Mouse (Mus musculus) embryonic facial prominence, embryonic 12.5 days (tissue): ENCODE measurements around the gene Arhgap11a. TPM values are rescaled to one million over a fixed set of nuclear protein-coding genes. Genes with fewer than 3 reads are reported as not detected.

Experiments used
- ATAC-seq: fragments of 200-750 bp; cut with Nextera tagmentation; 2 replicates; pipeline ENCODE4 v1.8.0; 2017; ENCODE audit not compliant: insufficient number of reproducible peaks, insufficient read depth, low FRiP score, low TSS enrichment
- H3K27ac ChIP-seq: fragments of 300-500 bp; sonication (generic); 2 replicates; pipeline ENCODE4 v1.5.1; 2016; ENCODE audit warnings: mild to moderate bottlenecking
- H3K27me3 ChIP-seq: fragments of 300-500 bp; sonication (generic); 2 replicates; pipeline ENCODE4 v1.6.1; 2016; ENCODE audit warnings: mild to moderate bottlenecking, moderate library complexity
- H3K36me3 ChIP-seq: fragments of 300-500 bp; sonication (generic); 2 replicates; pipeline ENCODE4 v1.6.1; 2016; ENCODE audit warnings: mild to moderate bottlenecking
- H3K4me1 ChIP-seq: fragments of 300-500 bp; sonication (generic); 2 replicates; pipeline ENCODE4 v1.6.1; 2016
- H3K4me2 ChIP-seq: fragments of 300-500 bp; sonication (generic); replicated peaks from 2 replicates; pipeline ENCODE4 v1.6.1; 2016; ENCODE audit warnings: mild to moderate bottlenecking, moderate library complexity
- H3K4me3 ChIP-seq: fragments of 300-500 bp; sonication (generic); 2 replicates; pipeline ENCODE4 v1.5.1; 2016; ENCODE audit warnings: mild to moderate bottlenecking
- H3K9ac ChIP-seq: fragments of 300-500 bp; sonication (generic); 2 replicates; pipeline ENCODE4 v1.6.1; 2016; ENCODE audit warnings: mild to moderate bottlenecking, moderate library complexity
- H3K9me3 ChIP-seq: fragments of 300-500 bp; sonication (generic); 2 replicates; pipeline ENCODE4 v1.6.1; 2016; ENCODE audit warnings: mild to moderate bottlenecking, moderate library complexity
- WGBS: fragments of 180-500 bp; shearing (Covaris S2); methylation state at CpG from one replicate; pipeline ENCODE4 v1.1.7; 2016; 5-methylcytosine and 5-hydroxymethylcytosine counted together
- polyA plus RNA-seq: library from polyadenylated mRNA; unstranded; fragments of >200 nt; fragmentation: Nextera tagmentation; extraction: Ambion mirVana; gene quantifications from 2 replicates; pipeline ENCODE4 v1.2.1, GENCODE M21; 2016

Arhgap11a gene
- polyA plus RNA-seq, 1 experiment from 2014 or later = 40.7 TPM

DNA sequence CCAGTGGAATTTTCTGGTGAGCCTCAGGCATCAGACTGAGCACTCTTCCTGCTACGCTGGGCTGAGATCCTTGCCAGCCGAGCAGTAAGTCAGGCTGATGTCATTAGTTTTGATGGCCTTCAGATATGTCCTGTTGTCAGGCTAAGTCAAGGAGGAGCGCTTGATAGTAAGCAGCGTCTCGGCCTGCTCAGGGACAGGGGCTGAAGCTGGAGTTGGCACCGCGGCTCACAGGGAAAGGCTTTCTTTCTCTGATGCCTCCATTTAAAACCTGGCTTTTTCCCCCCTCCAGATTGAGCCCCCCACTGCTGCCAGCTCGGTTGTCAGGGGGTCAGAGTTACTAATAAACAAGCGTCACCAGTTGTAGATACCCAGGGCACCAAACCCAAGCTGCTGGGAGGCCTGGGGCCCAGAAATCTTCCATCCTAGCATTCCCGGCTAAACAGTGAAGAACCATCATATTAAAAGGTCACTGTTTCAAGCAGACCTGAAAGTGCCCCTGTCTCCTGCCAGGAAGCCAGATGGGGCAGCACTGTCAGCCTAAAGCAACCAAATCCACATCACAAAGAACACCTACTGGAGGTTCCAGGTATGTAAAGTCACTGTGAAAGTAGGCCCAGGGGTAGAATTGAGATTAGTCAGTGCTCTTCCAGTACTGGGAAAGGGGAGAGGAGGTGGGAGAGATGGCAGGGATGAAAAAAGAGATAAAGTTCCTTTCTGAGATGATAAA is 41.4 kb downstream of the Arhgap11a start:
- WGBS = 57% methylated on average over 10 of the region's 10 CpGs

DNA sequence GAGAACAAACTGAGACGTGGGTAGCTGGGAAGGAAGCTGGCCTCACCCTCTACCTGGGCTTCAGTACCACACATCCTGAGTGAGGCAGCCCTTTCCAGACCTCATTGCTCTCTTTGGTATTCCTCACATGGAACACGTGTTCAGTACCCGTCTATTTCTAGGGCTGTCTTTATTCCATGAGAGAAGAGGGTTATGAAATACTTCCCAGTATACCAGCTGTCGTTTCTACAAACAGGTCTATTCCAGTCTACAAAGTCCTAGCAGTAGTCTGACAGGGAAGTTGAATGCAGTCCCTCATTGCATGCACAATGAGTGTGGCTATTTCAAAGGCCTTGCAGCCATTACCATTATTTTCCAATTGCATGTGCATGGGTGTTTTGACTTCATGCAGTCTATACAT is 42.7 kb downstream of the Arhgap11a start:
- H3K9me3 ChIP-seq = no peaks in the 10 kb centered on the region

More for the DNA sequence above, 41.4 kb downstream of the Arhgap11a start:
- Histone ChIP-seq H3K9me3 (no peaks in the 10 kb centered on the region), H3K4me2 (no peak overlapping the region), H3K4me1 (no peaks in the 10 kb centered on the region), H3K36me3 (no peaks in the 10 kb centered on the region), H3K27ac (no peak overlapping the region), H3K27me3 (no peaks in the 10 kb centered on the region), H3K4me3 (no peak overlapping the region), H3K9ac (no peak overlapping the region)
- no peak for ATAC-seq

DNA sequence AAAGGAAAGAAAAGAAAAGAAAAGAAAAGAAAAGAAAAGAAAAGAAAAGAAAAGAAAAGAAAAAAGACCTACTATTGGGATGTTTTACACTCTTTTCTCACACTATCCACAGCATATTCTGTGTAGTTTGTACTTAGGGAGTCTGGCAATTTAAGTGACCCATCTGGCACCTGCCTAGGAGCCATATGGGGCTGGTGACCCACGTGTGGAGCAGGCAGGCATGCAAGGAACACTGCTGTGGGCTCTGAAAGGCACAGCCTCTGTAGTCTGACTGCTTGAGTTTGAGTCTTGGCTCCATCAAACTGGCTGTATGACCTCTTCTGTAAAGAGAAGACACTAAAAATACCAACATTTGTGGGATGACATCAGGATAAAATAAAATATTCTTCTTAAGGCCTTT is 44.7 kb downstream of the Arhgap11a start:
- Histone ChIP-seq H3K27me3 (no peaks in the 10 kb centered on the region), H3K9ac (no peak overlapping the region), H3K4me3 (no peak overlapping the region), H3K4me2 (no peak overlapping the region), H3K36me3 (no peaks in the 10 kb centered on the region), H3K9me3 (no peaks in the 10 kb centered on the region), H3K4me1 (peaks cover 6% of the 10 kb centered on the region; the same call in 1 of the 2 replicates), H3K27ac (no peak overlapping the region)
- WGBS = 26% methylated on average over 1 of the region's 1 CpGs
- no peak for ATAC-seq

More for the DNA sequence above, 42.7 kb downstream of the Arhgap11a start:
- H3K27ac ChIP-seq = no peak overlapping the region
- H3K36me3 ChIP-seq = no peaks in the 10 kb centered on the region
- no peaks in the 10 kb centered on the region for H3K27me3 ChIP-seq
- no peak overlapping the region for H3K9ac ChIP-seq
- ATAC-seq = no peak
- no peak overlapping the region for H3K4me3 ChIP-seq
- peaks cover 3% of the 10 kb centered on the region; the same call in 1 of the 2 replicates for H3K4me1 ChIP-seq
- H3K4me2 ChIP-seq = no peak overlapping the region
- WGBS = 84% methylated on average over 4 of the region's 4 CpGs

DNA sequence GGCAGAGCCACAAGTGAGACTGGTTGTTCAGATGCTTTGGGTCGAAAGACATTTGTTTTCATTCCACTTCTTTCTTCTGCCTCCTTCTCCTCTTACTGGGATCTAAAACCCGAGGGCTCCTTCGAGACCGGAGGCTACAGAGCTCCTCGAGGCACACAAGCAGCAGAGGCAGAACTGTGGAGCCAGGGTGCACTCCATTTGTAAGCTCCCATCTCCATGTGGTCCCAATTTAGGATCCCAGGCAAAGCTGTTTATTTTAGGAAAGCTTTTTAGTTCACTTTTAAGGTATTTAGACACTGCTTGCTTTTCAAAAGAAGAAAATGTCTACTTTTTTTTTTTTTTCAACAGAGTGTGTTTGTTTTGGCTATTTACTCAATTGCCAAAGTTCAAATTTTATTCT is 47.6 kb downstream of the Arhgap11a start:
- Histone ChIP-seq H3K9ac (no peak overlapping the region), H3K27ac (0 out of 2 replicates have a peak overlapping the region, but pooled peaks have one; percentile 36), H3K4me2 (no peak overlapping the region), H3K9me3 (no peaks in the 10 kb centered on the region), H3K4me1 (peaks cover 6% of the 10 kb centered on the region; the same call in 1 of the 2 replicates), H3K36me3 (no peaks in the 10 kb centered on the region), H3K27me3 (no peaks in the 10 kb centered on the region), H3K4me3 (no peak overlapping the region)
- 22% methylated on average over 5 of the region's 5 CpGs for WGBS
- ATAC-seq = no peak

DNA sequence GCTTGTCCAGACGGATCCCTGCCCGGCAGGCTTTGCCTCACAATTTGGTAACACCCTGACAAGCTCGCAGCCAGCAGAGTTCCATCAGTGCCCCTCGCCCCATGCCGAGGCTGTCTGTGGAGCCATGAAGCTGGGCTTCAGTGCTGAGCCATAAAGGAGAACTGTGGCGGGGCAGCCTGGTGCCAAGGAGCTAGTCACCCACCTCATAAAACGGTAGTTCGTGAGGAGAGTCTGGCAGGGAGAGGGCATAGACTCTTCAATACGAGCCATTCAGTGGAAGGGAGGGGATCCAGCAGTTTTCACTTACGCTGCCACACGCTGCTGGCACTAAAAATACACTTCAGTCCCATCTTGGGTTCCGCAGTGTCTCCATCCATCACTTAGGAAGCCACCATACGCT is 49.9 kb downstream of the Arhgap11a start:
- Histone ChIP-seq H3K27me3 (no peaks in the 10 kb centered on the region), H3K36me3 (no peaks in the 10 kb centered on the region), H3K27ac (no peak overlapping the region), H3K4me1 (peaks cover 6% of the 10 kb centered on the region; the same call in 1 of the 2 replicates), H3K4me3 (no peak overlapping the region), H3K9me3 (no peaks in the 10 kb centered on the region), H3K4me2 (no peak overlapping the region), H3K9ac (no peak overlapping the region)
- WGBS = 78% methylated on average over 13 of the region's 13 CpGs
- no peak for ATAC-seq

DNA sequence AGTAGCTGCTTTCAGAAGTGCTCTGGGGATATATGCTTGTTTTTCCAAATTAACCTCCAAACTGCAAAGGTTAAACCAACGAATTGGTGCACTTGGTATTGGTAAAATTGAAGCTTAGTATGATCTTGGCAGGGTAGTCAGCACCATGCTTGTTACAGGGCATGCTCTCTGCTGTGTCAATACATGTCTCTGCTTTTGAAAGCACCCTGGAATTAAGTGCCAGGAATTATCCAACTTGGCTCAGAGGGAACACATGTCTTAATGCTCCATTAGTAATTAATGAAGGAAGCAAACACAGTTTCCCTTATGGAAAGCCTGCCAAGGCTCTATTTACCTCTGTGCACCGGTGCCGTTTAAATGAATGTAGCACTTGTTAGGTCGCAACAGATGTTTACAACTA is 53.3 kb downstream of the Arhgap11a start:
- 52% methylated on average over 4 of the region's 4 CpGs for WGBS
- ATAC-seq = no peak

DNA sequence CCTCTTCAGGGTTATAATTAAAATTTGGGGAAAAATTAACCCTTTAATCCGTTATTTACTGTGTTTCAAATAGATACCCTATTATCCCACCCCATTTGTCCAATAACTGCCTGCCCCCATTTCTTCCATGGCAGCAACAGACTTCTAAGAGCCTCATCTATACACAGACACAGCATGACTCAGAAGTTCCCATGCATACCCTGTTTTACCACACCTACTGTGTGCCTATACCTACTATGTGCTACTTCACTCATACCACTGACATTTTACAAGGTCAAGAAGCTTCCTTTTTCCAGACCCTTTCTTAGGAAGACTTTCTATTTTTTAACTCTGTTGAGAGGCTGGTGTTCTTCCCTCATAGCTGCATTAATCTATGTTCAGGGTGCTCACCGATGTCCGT is 54.9 kb downstream of the Arhgap11a start:
- H3K4me2 ChIP-seq = no peak overlapping the region
- no peaks in the 10 kb centered on the region for H3K9me3 ChIP-seq
- no peak overlapping the region for H3K4me3 ChIP-seq
- H3K27me3 ChIP-seq = no peaks in the 10 kb centered on the region
- H3K36me3 ChIP-seq = no peaks in the 10 kb centered on the region
- no peaks in the 10 kb centered on the region for H3K4me1 ChIP-seq
- H3K27ac ChIP-seq = no peak overlapping the region
- WGBS = 81% methylated on average over 3 of the region's 3 CpGs
- H3K9ac ChIP-seq = no peak overlapping the region
- ATAC-seq = no peak

More for the DNA sequence above, 53.3 kb downstream of the Arhgap11a start:
- Histone ChIP-seq H3K4me3 (no peak overlapping the region), H3K27me3 (no peaks in the 10 kb centered on the region), H3K36me3 (no peaks in the 10 kb centered on the region), H3K9ac (no peak overlapping the region), H3K4me2 (no peak overlapping the region), H3K27ac (no peak overlapping the region), H3K9me3 (no peaks in the 10 kb centered on the region), H3K4me1 (no peaks in the 10 kb centered on the region)

DNA sequence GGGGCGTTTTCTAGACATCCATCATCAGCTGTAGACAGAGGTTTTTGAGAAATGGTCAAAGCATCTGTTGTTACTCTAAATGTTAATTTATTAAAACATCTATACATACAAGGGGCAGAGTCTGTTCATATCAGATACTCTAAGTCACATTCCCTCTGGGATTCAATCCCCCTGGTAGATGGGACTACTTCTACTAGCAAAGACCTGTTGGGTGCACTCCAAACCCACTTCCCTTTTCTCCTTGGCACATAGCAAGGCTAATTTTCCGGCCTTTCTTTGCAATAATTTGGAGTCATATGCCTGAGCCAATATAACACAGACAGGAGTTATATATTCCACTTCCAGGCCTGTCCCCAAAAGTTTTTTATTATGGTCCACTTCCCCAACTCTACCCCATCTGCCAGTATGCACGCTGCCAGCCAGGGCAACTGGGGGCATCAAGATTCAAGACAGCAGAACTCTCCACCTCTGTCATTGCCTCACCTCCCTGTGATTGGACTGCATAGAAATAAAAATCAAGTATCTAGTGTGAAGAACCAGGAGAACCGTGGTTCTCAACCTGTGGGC is 59.6 kb downstream of the Arhgap11a start:
- H3K27ac ChIP-seq = no peak overlapping the region
- H3K9me3 ChIP-seq = no peaks in the 10 kb centered on the region

DNA sequence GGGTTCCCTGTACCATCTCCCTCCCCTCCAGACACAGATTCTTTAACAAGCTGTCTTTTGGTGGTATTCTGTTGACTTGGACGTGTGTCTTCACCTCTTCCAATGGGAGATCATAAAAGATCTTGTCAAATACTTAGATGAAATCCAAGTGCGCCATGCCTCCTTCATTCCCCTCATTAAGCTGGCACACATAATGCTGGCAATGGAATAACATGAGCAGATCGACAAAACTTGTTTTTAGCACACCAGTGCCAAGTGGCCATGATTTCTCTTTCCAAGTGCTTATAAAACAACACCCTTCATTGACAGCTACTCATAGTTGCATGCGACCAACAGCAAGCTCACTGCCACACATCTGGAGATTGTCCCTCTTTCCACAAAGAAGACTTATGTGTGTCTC is 60.6 kb downstream of the Arhgap11a start:
- Histone ChIP-seq H3K9ac (no peak overlapping the region), H3K4me1 (no peaks in the 10 kb centered on the region), H3K36me3 (no peaks in the 10 kb centered on the region), H3K4me3 (no peak overlapping the region), H3K9me3 (no peaks in the 10 kb centered on the region), H3K27ac (no peak overlapping the region), H3K27me3 (no peaks in the 10 kb centered on the region), H3K4me2 (no peak overlapping the region)
- ATAC-seq = no peak
- WGBS = 86% methylated on average over 4 of the region's 4 CpGs

More for the DNA sequence above, 59.6 kb downstream of the Arhgap11a start:
- Histone ChIP-seq H3K27me3 (no peaks in the 10 kb centered on the region), H3K36me3 (no peaks in the 10 kb centered on the region), H3K4me3 (no peak overlapping the region), H3K4me1 (no peaks in the 10 kb centered on the region), H3K9ac (no peak overlapping the region), H3K4me2 (no peak overlapping the region)
- ATAC-seq = no peak
- WGBS = 85% methylated on average over 4 of the region's 4 CpGs

DNA sequence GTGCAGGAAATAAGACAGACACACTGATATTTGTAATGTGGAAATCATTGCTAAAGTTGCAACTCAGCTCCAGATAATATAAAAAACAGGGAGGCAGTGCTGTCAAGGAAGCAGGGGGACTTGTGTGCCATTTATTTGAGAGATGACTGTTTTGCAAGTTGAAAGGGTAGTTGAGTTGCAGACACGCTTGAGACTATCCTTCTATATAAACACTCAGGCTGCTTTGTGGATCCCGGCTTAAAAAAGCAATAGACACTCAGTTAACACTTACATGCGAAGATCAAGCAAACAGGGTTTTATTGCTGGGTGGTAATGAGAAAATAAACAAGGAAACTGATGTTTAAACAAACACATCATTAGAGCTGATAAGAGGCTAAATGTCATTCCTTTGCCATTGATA is 63.6 kb downstream of the Arhgap11a start:
- no peaks in the 10 kb centered on the region for H3K36me3 ChIP-seq
- H3K9me3 ChIP-seq = no peaks in the 10 kb centered on the region
- no peak overlapping the region for H3K4me3 ChIP-seq
- no peak overlapping the region for H3K4me2 ChIP-seq
- H3K27me3 ChIP-seq = no peaks in the 10 kb centered on the region
- H3K9ac ChIP-seq = no peak overlapping the region
- no peak overlapping the region for H3K27ac ChIP-seq
- no peak for ATAC-seq
- H3K4me1 ChIP-seq = no peaks in the 10 kb centered on the region
- WGBS = 77% methylated on average over 3 of the region's 3 CpGs

DNA sequence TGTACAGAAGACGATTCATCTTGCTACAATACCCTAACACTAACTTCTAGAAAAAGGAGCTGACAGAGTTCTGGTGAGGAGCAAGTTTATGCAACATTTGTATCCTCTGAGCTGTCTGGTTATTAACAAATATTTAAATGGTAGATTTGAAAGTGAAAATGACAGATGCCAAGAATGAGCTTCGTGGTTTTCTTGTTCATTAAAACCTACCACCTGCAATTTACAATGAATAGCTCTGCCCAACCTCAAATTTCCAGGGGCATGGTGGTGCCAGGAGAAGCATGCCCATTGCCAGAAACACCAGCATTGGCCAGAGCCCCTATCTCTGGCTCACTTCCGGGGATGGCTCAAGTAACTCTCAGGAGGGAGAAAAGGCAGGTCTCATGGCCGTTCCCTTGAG is 66.9 kb downstream of the Arhgap11a start:
- WGBS = 79% methylated on average over 4 of the region's 4 CpGs
- no peak for ATAC-seq
- H3K36me3 ChIP-seq = no peaks in the 10 kb centered on the region
- H3K27me3 ChIP-seq = no peaks in the 10 kb centered on the region
- H3K9ac ChIP-seq = no peak overlapping the region
- no peaks in the 10 kb centered on the region for H3K4me1 ChIP-seq
- no peak overlapping the region for H3K4me3 ChIP-seq
- no peak overlapping the region for H3K27ac ChIP-seq
- H3K9me3 ChIP-seq = no peaks in the 10 kb centered on the region
- H3K4me2 ChIP-seq = no peak overlapping the region
